Mouse (Mus musculus): Measurements from ENCODE around the gene Lrrc7.
"Not testable (repeated sequence)": the region's sequence is repeated elsewhere in the genome, so short reads cannot be mapped to it uniquely, and the experiment has no call there.

- TF ChIP-seq CTCF (IDR thresholded peaks at IDR 0.05; ENCODE audit: low read depth, low read length); TAL1 (conservative IDR thresholded peaks at IDR 0.05; ENCODE audit: low read depth, low read length): not testable (repeated sequence)
Measured at GRCm38 (mm10) chr3:158102043-158102442, 460.0 kb downstream of the Lrrc7 start.
